Mouse (Mus musculus): ENCODE results near the gene Rhog.

Gene Rhog

DNA sequence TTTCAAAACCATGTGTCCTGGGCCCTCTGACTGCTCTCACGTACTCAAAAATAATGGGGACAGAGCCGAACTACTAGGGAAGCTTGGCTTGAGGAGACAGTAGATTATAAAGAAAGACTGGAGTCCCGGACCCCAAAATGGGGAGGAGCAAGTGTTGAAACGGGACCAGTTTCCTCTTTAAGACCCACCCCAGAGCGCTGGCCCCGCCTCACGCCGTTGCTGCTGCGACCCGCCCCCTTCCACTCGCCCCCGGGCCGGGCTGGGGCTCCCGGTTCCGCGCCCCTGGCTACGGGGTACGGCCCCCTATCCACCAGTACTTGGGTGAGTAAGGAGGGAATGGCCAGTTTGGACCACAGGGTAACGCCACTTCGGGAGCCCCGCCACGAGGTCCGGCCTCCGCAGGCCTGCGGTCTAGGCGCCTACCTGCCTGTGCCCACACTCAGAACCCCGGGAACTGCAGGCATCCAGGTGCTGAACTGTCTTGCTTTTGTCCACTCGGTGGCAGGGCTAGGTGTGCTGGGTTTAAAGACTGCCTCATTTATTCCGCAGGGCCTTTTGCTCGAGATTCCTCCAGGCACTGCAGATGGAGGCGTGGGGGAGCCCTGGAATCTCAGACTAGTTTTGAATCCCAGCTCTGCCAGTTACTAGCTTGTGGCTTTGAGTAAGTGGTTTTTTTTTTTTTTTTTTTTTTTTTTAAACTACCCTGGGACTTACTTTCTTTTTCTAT lies 32.9 kb downstream of the Rhog start:
- no peak for DNase-seq (ENCODE audit: low read depth in 1 of 2, low spot score in 2 of 2)

DNA sequence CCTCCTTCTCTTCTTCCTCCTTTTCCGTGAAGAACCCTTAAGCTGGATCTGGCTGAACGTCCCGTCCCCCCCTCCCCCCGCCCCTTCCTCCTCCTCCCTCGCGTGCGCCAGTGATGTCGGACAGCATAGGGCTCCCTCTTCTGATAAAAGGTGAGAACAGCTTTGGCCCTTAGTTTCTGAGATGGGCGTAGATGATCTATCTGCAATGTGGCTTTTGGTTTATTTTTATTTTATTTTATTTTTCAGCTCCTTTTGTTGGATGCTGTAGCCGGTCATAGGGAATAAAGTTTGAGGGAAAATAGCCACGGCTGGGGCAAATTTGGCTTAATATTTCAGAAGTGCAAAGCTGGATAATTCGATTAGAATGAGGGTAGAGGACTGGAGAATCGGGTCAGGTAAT lies 33.5 kb downstream of the Rhog start:
- no peak for DNase-seq (ENCODE audit: low read depth in 1 of 2, low spot score in 2 of 2)

GRCm38 (mm10) chr7:102221899-102222298 lies 34.0 kb downstream of the Rhog start:
- no peak for DNase-seq (ENCODE audit: low read depth in 1 of 2, low spot score in 2 of 2)

GRCm38 (mm10) chr7:102211071-102211470 lies 44.8 kb downstream of the Rhog start:
- no peak for DNase-seq (ENCODE audit: low read depth in 1 of 2, low spot score in 2 of 2)

- peak; percentile 98 for DNase-seq (ENCODE audit: low read depth in 1 of 2, low spot score in 2 of 2)
Measured at GRCm38 (mm10) chr7:102209756-102210721, 45.8 kb downstream of the Rhog start, which contains the start of the genes Nup98 and Pgap2. TSS of gene Nup98 (minus strand) at chr7:102210176. TSS of gene Pgap2 (plus strand) at chr7:102210208.

- no peak for DNase-seq (ENCODE audit: low read depth in 1 of 2, low spot score in 2 of 2)
Measured at GRCm38 (mm10) chr7:102208806-102209363, 47.0 kb downstream of the Rhog start.

DNA sequence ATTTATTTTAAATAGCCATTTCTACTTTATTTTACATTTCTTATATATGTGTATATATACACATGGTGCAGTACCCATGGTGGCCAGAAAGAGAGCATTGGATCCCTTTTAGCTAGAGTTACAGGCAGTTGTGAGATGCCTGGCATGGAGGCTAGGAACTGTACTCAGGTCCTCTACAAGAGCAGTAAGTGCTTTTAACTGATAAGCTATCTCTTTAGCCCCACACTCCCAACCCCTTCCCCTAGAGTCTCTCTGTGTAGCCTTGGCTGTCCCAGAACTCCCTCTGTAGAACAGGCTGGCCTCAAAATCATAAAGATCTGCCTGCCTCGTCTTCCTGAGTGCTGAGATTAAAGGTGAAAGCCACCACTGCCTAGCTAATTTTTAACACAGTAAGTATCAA lies 50.2 kb downstream of the Rhog start:
- DNase-seq (ENCODE audit: low read depth in 1 of 2, low spot score in 2 of 2): no peak

GRCm38 (mm10) chr7:102204296-102204857 lies 51.5 kb downstream of the Rhog start:
- no peak for DNase-seq (ENCODE audit: low read depth in 1 of 2, low spot score in 2 of 2)

DNA sequence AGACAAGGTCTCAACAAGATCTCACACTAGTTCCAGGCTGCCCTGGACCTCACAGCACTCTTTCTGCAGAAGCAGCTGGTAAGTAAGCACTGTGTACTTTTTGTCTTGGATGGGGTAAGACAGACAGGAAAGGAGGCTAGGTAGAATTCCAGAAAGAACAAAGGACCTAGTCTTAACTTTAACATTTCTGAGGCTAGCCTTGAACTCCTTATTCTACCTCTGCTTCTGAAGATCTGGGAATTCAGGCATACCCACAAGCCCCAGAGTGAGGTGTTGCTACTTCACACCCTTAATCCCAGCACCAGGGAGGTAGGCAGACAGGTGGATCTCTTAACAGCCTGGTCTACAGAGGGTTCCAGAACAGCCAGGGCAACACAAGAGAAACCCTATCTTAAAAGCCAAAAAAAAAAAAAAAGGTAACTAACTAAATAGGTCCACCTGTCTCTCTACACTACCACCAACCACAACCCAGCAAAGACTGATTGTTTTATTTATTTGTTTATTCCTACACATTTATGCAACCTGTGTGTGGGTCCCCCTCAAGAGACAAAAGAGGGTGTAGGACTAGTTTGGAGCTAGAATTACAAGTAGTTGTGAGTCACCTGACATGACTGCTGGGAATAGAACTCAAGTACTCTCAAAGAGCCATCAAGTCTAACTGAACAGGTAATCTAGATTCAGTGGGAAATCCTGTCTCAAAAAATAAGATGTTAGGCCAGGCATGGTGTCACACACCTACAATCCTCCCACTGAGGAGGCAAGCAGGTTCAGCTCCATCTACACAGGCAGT lies 54.7 kb downstream of the Rhog start:
- no peak for DNase-seq (ENCODE audit: low read depth in 1 of 2, low spot score in 2 of 2)

GRCm38 (mm10) chr7:102200576-102200975 lies 55.3 kb downstream of the Rhog start:
- DNase-seq (ENCODE audit: low read depth in 1 of 2, low spot score in 2 of 2): no peak

- no peak for DNase-seq (ENCODE audit: low read depth in 1 of 2, low spot score in 2 of 2)
Measured at GRCm38 (mm10) chr7:102192356-102192755, 63.5 kb downstream of the Rhog start.

All from monocyte, adult 2 months (primary cell).